9 mouse cellular contexts compared by ENCODE assay signal in genomic region chr6:67170674-67170946, GRCm38 (mm10).
A peak's percentile ranks its signal among the peaks of the same experiment; 100 is the strongest.
DNase-seq lines count a peak whose midpoint lies in the region; ATAC-seq and TF ChIP-seq lines count a peak whose summit lies in the region.
"Had no signal": no experiment of that assay in that cellular context is flagged by ENCODE, and none has a peak within 500 bp of the region (broad histone marks: within the 10 kb centered on the region; RNA-seq: fewer than 3 reads in every experiment).

No protein-coding gene starts in this region.

- peak overlapping the region; percentile 57 for H3K4me2 ChIP-seq in heart, embryonic 13.5 days
- no peak overlapping the region for H3K4me2 ChIP-seq in midbrain, embryonic 11.5 days
- H3K4me2 ChIP-seq in midbrain, embryonic 13.5 days (replicated peaks) = no peak overlapping the region
- H3K4me2 ChIP-seq in intestine, postnatal 0 days (replicated peaks; ENCODE audit: low read depth) = peak overlapping the region; percentile 51
- peak overlapping the region; percentile 48 for H3K4me2 ChIP-seq in stomach, embryonic 15.5 days
- no peak overlapping the region for H3K4me2 ChIP-seq in forebrain, embryonic 16.5 days (ENCODE audit: low read length)

- no peak overlapping the region for H3K4me3 ChIP-seq in heart, embryonic 13.5 days
- H3K4me3 ChIP-seq in midbrain, embryonic 11.5 days (ENCODE audit: low read depth, low read length) = no peak overlapping the region
- H3K4me3 ChIP-seq in midbrain, embryonic 13.5 days (replicated peaks) = no peak overlapping the region
- no peak overlapping the region; the same call in 1 of the 2 replicates for H3K4me3 ChIP-seq in intestine, postnatal 0 days (ENCODE audit: low read depth, low read length)
- H3K4me3 ChIP-seq in stomach, embryonic 15.5 days (replicated peaks) = peak overlapping the region; percentile 24; the same call in 1 of the 2 replicates
- no peak overlapping the region for H3K4me3 ChIP-seq in forebrain, embryonic 16.5 days (replicated peaks; ENCODE audit: low read length)
- H3K4me3 ChIP-seq: midbrain, embryonic 10.5 days had no signal

- H3K9me3 ChIP-seq in heart, embryonic 13.5 days = 0 out of 2 replicates have a peak, but pooled peaks cover 4% of the 10 kb centered on the region
- no peaks in the 10 kb centered on the region for H3K9me3 ChIP-seq in midbrain, embryonic 11.5 days (ENCODE audit: control insufficient read depth, low read length)
- no peaks in the 10 kb centered on the region for H3K9me3 ChIP-seq in midbrain, embryonic 13.5 days
- no peaks in the 10 kb centered on the region for H3K9me3 ChIP-seq in intestine, postnatal 0 days (ENCODE audit: control insufficient read depth)
- no peaks in the 10 kb centered on the region for H3K9me3 ChIP-seq in stomach, embryonic 15.5 days
- H3K9me3 ChIP-seq in forebrain, embryonic 16.5 days (ENCODE audit: control insufficient read depth, low read length) = no peaks in the 10 kb centered on the region

- TF ChIP-seq CTCF in intestine, postnatal 0 days (IDR thresholded peaks at IDR 0.05; ENCODE audit: low read depth) = no peak

- no peak overlapping the region for H3K9ac ChIP-seq in heart, embryonic 13.5 days
- no peak overlapping the region for H3K9ac ChIP-seq in midbrain, embryonic 11.5 days (ENCODE audit: low read length)
- no peak overlapping the region for H3K9ac ChIP-seq in midbrain, embryonic 13.5 days (replicated peaks)
- H3K9ac ChIP-seq in intestine, postnatal 0 days (ENCODE audit: low read depth, low read length) = no peak overlapping the region
- H3K9ac ChIP-seq in stomach, embryonic 15.5 days = no peak overlapping the region
- H3K9ac ChIP-seq in forebrain, embryonic 16.5 days (replicated peaks; ENCODE audit: low read depth, low read length) = no peak overlapping the region

- peaks cover 4% of the 10 kb centered on the region; the same call in 1 of the 2 replicates for H3K4me1 ChIP-seq in heart, embryonic 13.5 days
- no peaks in the 10 kb centered on the region for H3K4me1 ChIP-seq in midbrain, embryonic 11.5 days (ENCODE audit: control insufficient read depth, insufficient read depth, low read length)
- no peaks in the 10 kb centered on the region for H3K4me1 ChIP-seq in midbrain, embryonic 13.5 days (replicated peaks)
- 0 out of 2 replicates have a peak, but pooled peaks cover 3% of the 10 kb centered on the region for H3K4me1 ChIP-seq in intestine, postnatal 0 days (replicated peaks; ENCODE audit: control insufficient read depth, insufficient read depth, low read length)
- peaks cover 4% of the 10 kb centered on the region; the same call in 1 of the 2 replicates for H3K4me1 ChIP-seq in stomach, embryonic 15.5 days
- H3K4me1 ChIP-seq in forebrain, embryonic 16.5 days (replicated peaks; ENCODE audit: control insufficient read depth, insufficient read depth, low read length) = 0 out of 2 replicates have a peak, but pooled peaks cover 2% of the 10 kb centered on the region

- 79% methylated on average over 5 of the region's 5 CpGs for WGBS in heart, embryonic 13.5 days
- WGBS in midbrain, embryonic 11.5 days = 87% methylated on average over 5 of the region's 5 CpGs
- 92% methylated on average over 5 of the region's 5 CpGs for WGBS in midbrain, embryonic 13.5 days
- WGBS in intestine, postnatal 0 days = 84% methylated on average over 5 of the region's 5 CpGs
- 80% methylated on average over 5 of the region's 5 CpGs for WGBS in stomach, embryonic 15.5 days
- WGBS in forebrain, embryonic 16.5 days = 93% methylated on average over 5 of the region's 5 CpGs

- no peaks in the 10 kb centered on the region for H3K27me3 ChIP-seq in heart, embryonic 13.5 days (replicated peaks)
- H3K27me3 ChIP-seq in midbrain, embryonic 11.5 days (ENCODE audit: control insufficient read depth, insufficient read depth, low read length) = no peaks in the 10 kb centered on the region
- no peaks in the 10 kb centered on the region for H3K27me3 ChIP-seq in midbrain, embryonic 13.5 days
- H3K27me3 ChIP-seq in intestine, postnatal 0 days (replicated peaks; ENCODE audit: control insufficient read depth, insufficient read depth, low read length) = no peaks in the 10 kb centered on the region
- H3K27me3 ChIP-seq in stomach, embryonic 15.5 days (replicated peaks) = no peaks in the 10 kb centered on the region
- no peaks in the 10 kb centered on the region for H3K27me3 ChIP-seq in forebrain, embryonic 16.5 days (replicated peaks; ENCODE audit: control insufficient read depth, insufficient read depth, low read length)

- H3K27ac ChIP-seq in heart, embryonic 13.5 days (replicated peaks) = no peak overlapping the region
- H3K27ac ChIP-seq in midbrain, embryonic 11.5 days (ENCODE audit: low read depth, low read length) = no peak overlapping the region
- no peak overlapping the region for H3K27ac ChIP-seq in midbrain, embryonic 13.5 days
- H3K27ac ChIP-seq in intestine, postnatal 0 days (ENCODE audit: low read depth, low read length) = 0 out of 2 replicates have a peak overlapping the region, but pooled peaks have one; percentile 11
- H3K27ac ChIP-seq in stomach, embryonic 15.5 days = no peak overlapping the region
- H3K27ac ChIP-seq in forebrain, embryonic 16.5 days (ENCODE audit: low read length) = no peak overlapping the region
- H3K27ac ChIP-seq: midbrain, embryonic 10.5 days had no signal

- no peak for ATAC-seq in heart, embryonic 13.5 days (ENCODE audit: extremely low read depth, insufficient number of reproducible peaks, low FRiP score, low TSS enrichment)
- ATAC-seq in midbrain, embryonic 11.5 days (ENCODE audit: low FRiP score) = no peak
- no peak for ATAC-seq in midbrain, embryonic 13.5 days
- ATAC-seq in intestine, postnatal 0 days = no peak; the same call in 1 of the 2 replicates
- ATAC-seq in stomach, embryonic 15.5 days (ENCODE audit: insufficient read depth, low FRiP score, low read depth) = no peak
- no peak; the same call in 1 of the 2 replicates for ATAC-seq in megakaryocyte-erythroid progenitor cell, adult 5-6 weeks (replicated peaks; ENCODE audit: low FRiP score, low TSS enrichment, poor library complexity, severe bottlenecking)
- ATAC-seq in forebrain, embryonic 16.5 days = no peak

- no peak for DNase-seq in heart, adult 11 months
- DNase-seq in midbrain, embryonic 11.5 days (ENCODE audit: low spot score, missing footprints) = peak; percentile 79

- no peaks in the 10 kb centered on the region for H3K36me3 ChIP-seq in heart, embryonic 13.5 days
- no peaks in the 10 kb centered on the region for H3K36me3 ChIP-seq in midbrain, embryonic 11.5 days (ENCODE audit: control insufficient read depth, insufficient read depth, low read length)
- no peaks in the 10 kb centered on the region for H3K36me3 ChIP-seq in midbrain, embryonic 13.5 days
- no peaks in the 10 kb centered on the region for H3K36me3 ChIP-seq in intestine, postnatal 0 days (ENCODE audit: control insufficient read depth, insufficient read depth)
- H3K36me3 ChIP-seq in stomach, embryonic 15.5 days = no peaks in the 10 kb centered on the region
- H3K36me3 ChIP-seq in forebrain, embryonic 16.5 days (ENCODE audit: control insufficient read depth, insufficient read depth) = no peaks in the 10 kb centered on the region
- H3K36me3 ChIP-seq: midbrain, embryonic 10.5 days had no signal

Comparison
In these comparisons a context has a peak if more than half of its experiments do, and no peak if none do; other contexts are left out.
1. H3K4me2 ChIP-seq: peak in heart, embryonic 13.5 days (single experiment), intestine, postnatal 0 days (single experiment) and stomach, embryonic 15.5 days (single experiment); none in midbrain, embryonic 11.5 days (single experiment), midbrain, embryonic 13.5 days (single experiment) and forebrain, embryonic 16.5 days (single experiment).